Mouse (Mus musculus): ENCODE results near the gene Fbn1.

The Fbn1 gene

GRCm38 (mm10) chr2:125507893-125508292, at the start of gene Fbn1:
Gene Fbn1 (minus strand): TSS chr2:125507993.
- DNase-seq (ENCODE audit: extremely low read depth, low read depth, low spot score): no peak

- DNase-seq (ENCODE audit: extremely low read depth, low read depth, low spot score): no peak
These were observed 48.0 kb upstream of the Fbn1 start for GRCm38 (mm10) chr2:125555830-125556229.

- DNase-seq (ENCODE audit: extremely low read depth, low read depth, low spot score): no peak
These were observed 41.2 kb upstream of the Fbn1 start for GRCm38 (mm10) chr2:125548806-125549578.

DNA sequence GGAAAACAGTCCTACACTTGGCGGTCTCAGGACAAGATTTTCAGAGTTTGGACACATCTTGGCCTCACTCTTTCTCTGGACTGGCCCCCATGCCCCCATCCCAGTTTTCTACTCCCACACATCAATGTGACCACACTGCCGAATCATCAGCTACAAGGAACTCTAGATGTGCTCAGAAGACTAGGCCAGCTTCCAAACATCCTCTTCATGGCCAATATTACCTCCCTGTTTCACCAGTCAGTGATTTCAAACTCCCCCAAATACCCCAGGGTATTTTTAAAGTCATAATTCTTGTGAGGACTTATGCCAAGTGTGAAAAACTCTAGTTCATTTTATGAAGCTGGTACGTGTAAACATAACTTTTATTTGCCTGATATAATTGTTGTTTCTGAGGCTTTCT, 37.2 kb upstream of the Fbn1 start:
- DNase-seq (ENCODE audit: extremely low read depth, low read depth, low spot score): no peak

DNA sequence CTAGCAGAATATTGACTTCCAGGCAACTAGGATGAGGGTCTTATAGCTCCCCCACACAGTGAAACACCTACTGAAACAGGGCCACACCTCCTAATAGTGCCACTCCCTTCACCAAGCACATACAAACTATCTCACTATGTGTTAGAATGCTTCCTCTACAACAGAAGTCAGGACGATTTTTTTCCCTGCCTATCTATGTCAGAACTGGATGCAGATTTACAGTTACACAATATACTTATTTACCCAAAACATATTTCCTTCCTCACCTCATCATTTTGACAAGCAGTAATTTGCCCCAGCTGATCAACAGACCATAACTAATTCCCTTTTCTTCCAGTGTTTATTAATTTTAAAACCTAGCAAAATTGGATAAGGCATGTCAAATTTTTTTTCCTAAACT, 35.9 kb upstream of the Fbn1 start:
- no peak for DNase-seq (ENCODE audit: extremely low read depth, low read depth, low spot score)

GRCm38 (mm10) chr2:125541451-125541850, 33.7 kb upstream of the Fbn1 start:
- no peak for DNase-seq (ENCODE audit: extremely low read depth, low read depth, low spot score)

GRCm38 (mm10) chr2:125540579-125540978, 32.8 kb upstream of the Fbn1 start:
- DNase-seq (ENCODE audit: extremely low read depth, low read depth, low spot score): no peak

GRCm38 (mm10) chr2:125539640-125540039, 31.8 kb upstream of the Fbn1 start:
- DNase-seq (ENCODE audit: extremely low read depth, low read depth, low spot score): no peak

GRCm38 (mm10) chr2:125530665-125531064, 22.9 kb upstream of the Fbn1 start:
- no peak for DNase-seq (ENCODE audit: extremely low read depth, low read depth, low spot score)

DNA sequence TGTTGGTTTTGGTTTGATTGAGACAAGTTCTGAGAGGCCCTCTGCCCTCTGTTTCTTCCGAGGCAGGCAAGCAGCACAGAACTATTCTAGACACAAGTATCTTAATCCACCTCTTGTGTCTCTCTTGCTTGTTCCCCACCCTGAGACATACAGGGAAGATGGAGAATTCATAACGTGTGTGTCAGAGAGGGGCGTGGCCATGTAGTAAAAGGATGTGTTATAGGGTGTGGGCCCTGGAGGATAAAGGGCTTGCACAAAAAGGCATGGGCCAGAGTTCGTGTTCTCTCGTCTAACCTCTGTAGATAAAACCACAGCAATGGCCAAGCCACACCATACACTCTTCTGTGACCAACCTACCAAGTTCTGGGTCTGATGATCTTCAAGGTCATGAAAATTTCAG, 18.8 kb upstream of the Fbn1 start:
- DNase-seq (ENCODE audit: extremely low read depth, low read depth, low spot score): no peak

- DNase-seq (ENCODE audit: extremely low read depth, low read depth, low spot score): no peak
These were observed 17.7 kb upstream of the Fbn1 start for GRCm38 (mm10) chr2:125525484-125525883.

GRCm38 (mm10) chr2:125516594-125516993, 8.8 kb upstream of the Fbn1 start:
- DNase-seq (ENCODE audit: extremely low read depth, low read depth, low spot score): no peak

- DNase-seq (ENCODE audit: extremely low read depth, low read depth, low spot score): no peak
These were observed 7.7 kb upstream of the Fbn1 start for GRCm38 (mm10) chr2:125515291-125516057.

- no peak for DNase-seq (ENCODE audit: extremely low read depth, low read depth, low spot score)
These were observed 6.6 kb upstream of the Fbn1 start for GRCm38 (mm10) chr2:125514391-125514790.

- DNase-seq (ENCODE audit: extremely low read depth, low read depth, low spot score): no peak
These were observed 4.8 kb upstream of the Fbn1 start for GRCm38 (mm10) chr2:125512544-125512943.

- DNase-seq (ENCODE audit: extremely low read depth, low read depth, low spot score): no peak
These were observed 4.1 kb upstream of the Fbn1 start for GRCm38 (mm10) chr2:125511898-125512297.

- DNase-seq (ENCODE audit: extremely low read depth, low read depth, low spot score): no peak
These were observed 3.0 kb upstream of the Fbn1 start for GRCm38 (mm10) chr2:125510752-125511151.

GRCm38 (mm10) chr2:125508381-125508780, 588 bp upstream of the Fbn1 start:
- DNase-seq (ENCODE audit: extremely low read depth, low read depth, low spot score): no peak

DNA sequence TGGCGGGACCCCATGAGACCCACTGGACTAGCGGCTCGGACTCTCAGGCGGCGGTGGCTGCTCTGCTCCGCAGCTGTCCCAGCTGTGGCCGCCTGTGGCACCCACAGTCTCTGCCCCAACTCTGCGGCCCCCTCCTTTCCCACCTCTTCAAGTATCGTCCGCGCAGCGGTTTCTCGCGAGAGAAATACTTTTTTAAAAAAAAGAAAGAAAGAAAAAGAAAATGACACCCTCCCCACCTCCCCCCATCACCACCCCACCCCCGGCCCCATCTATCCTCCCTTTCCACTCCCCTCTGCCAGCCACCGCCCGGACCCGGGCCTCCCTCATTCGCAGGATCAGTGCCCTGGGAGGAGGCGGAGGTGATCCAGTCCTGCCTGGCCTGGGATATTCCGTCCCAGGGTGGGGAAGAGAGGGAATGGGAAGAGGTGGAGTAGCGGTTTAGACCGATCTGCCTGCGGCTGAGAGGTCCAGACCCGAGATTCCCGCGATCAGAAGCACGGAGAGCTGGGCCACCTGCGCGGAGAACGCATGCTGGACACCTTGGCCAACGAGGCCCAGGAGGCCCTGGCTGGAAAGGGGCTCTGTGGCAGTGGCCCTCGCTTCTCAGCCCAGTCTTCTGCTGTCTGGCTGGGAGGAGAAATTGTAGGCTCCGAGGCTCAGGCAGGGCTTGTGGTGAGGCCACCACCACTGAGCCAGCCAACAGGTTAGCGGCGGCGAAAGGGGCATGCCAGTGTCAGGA, 1.3 kb downstream of the Fbn1 start:
- no peak for DNase-seq (ENCODE audit: extremely low read depth, low read depth, low spot score)

DNA sequence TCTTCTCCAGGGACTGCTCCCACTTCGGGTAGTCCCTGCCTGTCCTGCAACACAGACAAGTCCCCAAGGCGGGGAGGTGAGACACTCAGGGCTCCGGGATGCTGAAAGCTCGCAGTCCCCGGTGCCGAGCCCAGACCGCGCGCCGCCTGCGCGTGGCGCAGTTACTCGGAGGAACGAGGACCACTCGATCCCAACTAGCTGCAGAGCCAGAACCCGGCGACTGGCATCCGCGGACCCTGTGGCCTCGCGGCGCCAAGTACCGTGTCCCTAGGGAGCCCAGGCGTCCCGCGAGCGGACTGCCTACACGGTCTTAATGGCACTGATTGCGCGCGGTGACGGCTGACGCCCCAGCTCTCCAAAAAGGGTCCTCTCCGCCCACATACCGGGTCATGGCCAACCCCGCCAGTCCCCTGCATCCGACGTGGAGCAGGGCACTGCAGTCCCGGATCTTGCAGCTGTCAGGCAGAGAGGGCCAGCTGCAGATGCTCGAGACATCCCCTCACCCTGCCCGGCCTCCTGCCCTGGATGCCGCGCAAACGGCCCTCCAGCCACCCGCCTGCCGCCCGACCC, 2.0 kb downstream of the Fbn1 start:
- DNase-seq (ENCODE audit: extremely low read depth, low read depth, low spot score): no peak

- no peak for DNase-seq (ENCODE audit: extremely low read depth, low read depth, low spot score)
These were observed 2.6 kb downstream of the Fbn1 start, which contains the start of gene Gm9913 for GRCm38 (mm10) chr2:125505006-125505745. Gene Gm9913 (plus strand): TSS chr2:125505089.
